Mouse (Mus musculus): ENCODE data around the gene Ccdc142. TPM values are rescaled to one million over a fixed set of nuclear protein-coding genes. Genes with fewer than 3 reads are reported as not detected.

The Ccdc142 gene
- polyA plus RNA-seq, 1 experiment from 2014 or later, result 2.0 TPM

DNA sequence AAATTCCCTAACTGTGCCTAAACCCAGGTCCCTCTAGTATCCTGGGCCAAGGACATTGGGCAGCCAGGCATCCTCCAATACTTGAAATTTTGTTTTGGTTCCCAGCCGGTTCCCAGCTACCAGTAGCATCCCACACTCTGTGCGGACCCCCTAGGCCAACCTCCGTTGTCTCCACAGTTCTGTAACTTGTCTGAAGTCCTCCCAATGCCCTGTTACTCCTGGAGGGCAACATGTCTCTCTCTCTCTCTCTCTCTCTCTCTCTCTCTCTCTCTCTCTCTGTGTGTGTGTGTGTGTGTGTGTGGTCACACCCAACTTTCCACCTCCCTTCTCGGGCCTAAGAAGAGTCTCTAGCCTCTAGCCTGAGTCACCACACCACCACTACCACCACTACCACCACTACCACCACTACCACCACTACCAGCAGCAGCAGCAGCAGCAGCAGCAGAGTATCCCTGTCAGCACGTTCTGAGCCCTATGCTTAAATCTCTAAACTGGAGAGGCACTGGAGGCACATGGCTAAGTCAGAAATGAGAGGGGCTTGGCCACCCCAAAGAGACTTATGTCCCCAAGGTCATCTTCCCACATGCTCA, 35.0 kb downstream of the Ccdc142 start:
- peak overlapping the region; percentile 69 for H3K4me2 ChIP-seq (ENCODE audit: low read depth, severe bottlenecking)
- H3K27ac ChIP-seq (replicated peaks; ENCODE audit: low read depth, low read length), result peak overlapping the region; percentile 100
- peaks cover 26% of the 10 kb centered on the region for H3K4me1 ChIP-seq (ENCODE audit: control insufficient read depth, insufficient read depth, low read length)
- H3K27me3 ChIP-seq (ENCODE audit: control insufficient read depth, insufficient read depth, low read length), result no peaks in the 10 kb centered on the region
- no peaks in the 10 kb centered on the region for H3K9me3 ChIP-seq (ENCODE audit: control insufficient read depth, low read length)
- H3K9ac ChIP-seq (ENCODE audit: low read length), result peak overlapping the region; percentile 90
- no peaks in the 10 kb centered on the region for H3K36me3 ChIP-seq (ENCODE audit: control insufficient read depth, insufficient read depth, low read length)
- WGBS, result 12% methylated on average over 5 of the region's 5 CpGs
- H3K4me3 ChIP-seq (ENCODE audit: low read depth, low read length), result peak overlapping the region; percentile 47
- no peak for DNase-seq (ENCODE audit: low spot score)
- ATAC-seq (ENCODE audit: insufficient number of reproducible peaks, low FRiP score, low TSS enrichment, low read depth), result no peak

DNA sequence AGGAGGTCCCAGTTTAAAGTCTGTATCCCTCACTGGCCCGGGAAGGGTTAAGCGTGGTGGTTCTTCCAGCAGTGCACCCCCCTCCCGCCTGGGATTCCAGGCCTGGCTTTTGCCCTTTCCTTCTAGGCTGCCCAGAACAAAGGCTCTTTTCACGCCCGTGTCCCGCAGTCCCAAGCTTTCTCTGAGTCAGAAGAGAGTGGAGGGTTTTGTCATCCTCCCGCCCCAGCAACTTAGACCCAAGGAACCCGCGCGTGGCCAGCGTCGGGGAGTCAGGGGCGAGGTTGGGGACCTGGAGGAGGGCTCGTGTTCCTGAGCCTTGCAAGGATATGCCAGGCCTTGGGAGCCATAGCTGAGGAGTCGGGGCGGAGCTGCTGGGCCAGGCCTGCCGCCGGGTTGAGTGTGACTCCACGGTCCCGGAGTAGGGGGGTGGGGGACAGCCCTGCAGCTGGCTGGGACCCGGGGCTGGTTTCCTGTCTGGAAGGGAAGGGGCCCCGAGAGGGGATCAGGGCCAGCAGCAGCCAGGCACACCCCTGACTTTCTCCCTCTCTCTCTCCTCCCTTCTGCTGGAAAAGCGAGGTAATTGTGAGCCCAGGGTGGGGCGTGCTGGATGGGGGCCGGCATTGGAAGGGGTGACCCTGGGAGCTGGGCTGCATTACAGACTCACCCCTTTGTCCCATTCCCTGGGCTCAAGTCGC, 35.6 kb downstream of the Ccdc142 start:
- under 1% methylated on average over 23 of the region's 26 CpGs for WGBS
- Histone ChIP-seq H3K4me3 (ENCODE audit: low read depth, low read length) (peak overlapping the region; percentile 47), H3K27ac (replicated peaks; ENCODE audit: low read depth, low read length) (peak overlapping the region; percentile 100), H3K27me3 (ENCODE audit: control insufficient read depth, insufficient read depth, low read length) (no peaks in the 10 kb centered on the region), H3K9me3 (ENCODE audit: control insufficient read depth, low read length) (no peaks in the 10 kb centered on the region), H3K4me2 (ENCODE audit: low read depth, severe bottlenecking) (peak overlapping the region; percentile 69), H3K4me1 (ENCODE audit: control insufficient read depth, insufficient read depth, low read length) (peaks cover 32% of the 10 kb centered on the region), H3K36me3 (ENCODE audit: control insufficient read depth, insufficient read depth, low read length) (no peaks in the 10 kb centered on the region), H3K9ac (ENCODE audit: low read length) (peak overlapping the region; percentile 90)
- peak; percentile 88 for DNase-seq (ENCODE audit: low spot score)
- ATAC-seq (ENCODE audit: insufficient number of reproducible peaks, low FRiP score, low TSS enrichment, low read depth), result peak; percentile 83

DNA sequence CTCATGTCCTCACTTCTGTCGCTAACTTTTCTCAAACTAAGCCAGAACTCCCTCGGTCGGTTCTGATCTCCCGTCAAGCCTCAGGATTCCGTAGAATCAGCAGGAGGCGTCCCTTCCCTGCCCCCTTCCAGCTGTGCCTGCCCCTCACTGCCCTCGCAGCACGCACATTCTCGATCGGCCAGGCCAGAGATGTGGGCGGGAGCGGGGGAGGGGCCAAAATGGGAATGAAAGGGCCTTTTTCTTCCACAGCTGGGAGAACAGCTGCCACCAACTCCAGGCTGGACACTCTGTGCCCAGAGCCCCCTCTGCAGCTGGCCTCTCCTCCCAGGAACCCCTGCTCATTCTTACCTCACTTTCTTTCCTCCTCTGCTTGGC, 36.2 kb downstream of the Ccdc142 start:
- peak; percentile 97 for DNase-seq (ENCODE audit: low spot score)
- H3K4me3 ChIP-seq (ENCODE audit: low read depth, low read length), result peak overlapping the region; percentile 47
- H3K36me3 ChIP-seq (ENCODE audit: control insufficient read depth, insufficient read depth, low read length), result no peaks in the 10 kb centered on the region
- H3K27ac ChIP-seq (replicated peaks; ENCODE audit: low read depth, low read length), result peak overlapping the region; percentile 100
- ATAC-seq (ENCODE audit: insufficient number of reproducible peaks, low FRiP score, low TSS enrichment, low read depth), result peak; percentile 80
- no peaks in the 10 kb centered on the region for H3K9me3 ChIP-seq (ENCODE audit: control insufficient read depth, low read length)
- H3K4me1 ChIP-seq (ENCODE audit: control insufficient read depth, insufficient read depth, low read length), result peaks cover 37% of the 10 kb centered on the region
- no peaks in the 10 kb centered on the region for H3K27me3 ChIP-seq (ENCODE audit: control insufficient read depth, insufficient read depth, low read length)
- peak overlapping the region; percentile 69 for H3K4me2 ChIP-seq (ENCODE audit: low read depth, severe bottlenecking)
- WGBS, result 0% methylated on average over 12 of the region's 12 CpGs
- H3K9ac ChIP-seq (ENCODE audit: low read length), result peak overlapping the region; percentile 90

DNA sequence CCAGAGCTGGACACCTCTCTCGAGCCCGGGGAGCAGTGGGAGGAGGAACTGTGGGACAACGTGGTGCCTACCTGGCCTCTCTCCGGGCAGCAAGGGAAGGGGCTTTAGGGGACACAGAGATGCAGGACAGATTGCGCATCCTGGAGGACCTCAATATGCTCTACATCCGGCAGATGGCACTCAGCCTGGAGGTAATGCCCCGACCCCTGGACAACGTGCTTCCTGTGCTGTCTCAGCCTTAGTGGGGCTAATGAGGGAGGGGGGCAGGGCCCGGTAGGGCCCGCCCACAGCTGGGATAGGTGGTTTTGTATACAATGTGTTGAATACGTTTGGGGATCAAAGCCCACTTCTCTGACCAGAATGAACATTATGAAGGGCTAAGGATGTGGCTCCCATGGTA, 36.7 kb downstream of the Ccdc142 start:
- Histone ChIP-seq H3K27me3 (ENCODE audit: control insufficient read depth, insufficient read depth, low read length) (no peaks in the 10 kb centered on the region), H3K4me1 (ENCODE audit: control insufficient read depth, insufficient read depth, low read length) (peaks cover 41% of the 10 kb centered on the region), H3K4me2 (ENCODE audit: low read depth, severe bottlenecking) (peak overlapping the region; percentile 69), H3K9ac (ENCODE audit: low read length) (peak overlapping the region; percentile 63), H3K4me3 (ENCODE audit: low read depth, low read length) (peak overlapping the region; percentile 47), H3K27ac (replicated peaks; ENCODE audit: low read depth, low read length) (peak overlapping the region; percentile 100), H3K36me3 (ENCODE audit: control insufficient read depth, insufficient read depth, low read length) (no peaks in the 10 kb centered on the region), H3K9me3 (ENCODE audit: control insufficient read depth, low read length) (no peaks in the 10 kb centered on the region)
- under 1% methylated on average over 11 of the region's 11 CpGs for WGBS
- peak; percentile 51 for ATAC-seq (ENCODE audit: insufficient number of reproducible peaks, low FRiP score, low TSS enrichment, low read depth)
- DNase-seq (ENCODE audit: low spot score), result no peak

DNA sequence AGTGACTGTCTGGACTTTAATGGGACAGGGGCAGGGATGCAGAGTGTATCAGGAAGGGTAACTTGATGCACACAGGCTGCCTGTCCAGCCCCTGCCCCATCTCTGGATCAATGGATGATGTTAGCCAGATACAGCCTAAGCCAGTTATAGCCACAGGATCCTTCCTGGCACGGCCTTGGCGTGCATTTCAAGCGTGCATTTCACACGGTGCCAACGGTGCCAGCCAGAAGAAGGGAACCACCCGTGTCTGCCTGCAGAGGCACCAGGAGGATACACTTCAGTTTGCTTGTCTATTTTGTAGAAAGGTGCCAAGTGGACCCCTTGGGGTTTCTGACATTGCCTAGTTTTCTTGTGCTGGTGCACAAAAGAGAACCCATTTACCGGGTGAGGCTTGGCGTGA, 38.6 kb downstream of the Ccdc142 start:
- Histone ChIP-seq H3K4me3 (ENCODE audit: low read depth, low read length) (no peak overlapping the region), H3K4me1 (ENCODE audit: control insufficient read depth, insufficient read depth, low read length) (peaks cover 42% of the 10 kb centered on the region), H3K36me3 (ENCODE audit: control insufficient read depth, insufficient read depth, low read length) (no peaks in the 10 kb centered on the region), H3K27ac (replicated peaks; ENCODE audit: low read depth, low read length) (no peak overlapping the region), H3K27me3 (ENCODE audit: control insufficient read depth, insufficient read depth, low read length) (no peaks in the 10 kb centered on the region), H3K9ac (ENCODE audit: low read length) (no peak overlapping the region), H3K4me2 (ENCODE audit: low read depth, severe bottlenecking) (no peak overlapping the region), H3K9me3 (ENCODE audit: control insufficient read depth, low read length) (no peaks in the 10 kb centered on the region)
- DNase-seq (ENCODE audit: low spot score) (no peak), ATAC-seq (ENCODE audit: insufficient number of reproducible peaks, low FRiP score, low TSS enrichment, low read depth) (no peak)
- WGBS, result 95% methylated on average over 8 of the region's 8 CpGs

DNA sequence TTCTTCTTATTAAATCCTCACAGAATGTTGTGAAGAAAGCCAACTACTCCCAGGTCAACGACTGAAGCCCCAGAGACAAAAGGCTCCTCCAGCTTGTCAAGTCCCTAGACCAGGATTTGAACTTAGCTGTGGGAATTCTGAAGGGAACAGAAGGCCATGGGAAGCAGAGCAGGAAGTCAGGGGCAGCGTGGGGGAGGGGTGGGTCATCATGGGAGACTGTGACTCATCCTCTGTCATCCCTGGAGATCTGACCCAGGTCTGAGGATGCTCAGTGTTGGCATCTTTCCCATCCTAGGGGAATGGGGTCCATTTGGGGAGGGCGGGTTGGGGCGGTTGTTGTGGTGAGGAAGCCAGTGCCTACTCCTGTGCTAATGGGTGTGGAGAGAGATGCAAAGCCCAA, 40.2 kb downstream of the Ccdc142 start:
- 41% methylated on average over 4 of the region's 4 CpGs for WGBS
- Histone ChIP-seq H3K36me3 (ENCODE audit: control insufficient read depth, insufficient read depth, low read length) (no peaks in the 10 kb centered on the region), H3K9me3 (ENCODE audit: control insufficient read depth, low read length) (no peaks in the 10 kb centered on the region), H3K27ac (replicated peaks; ENCODE audit: low read depth, low read length) (no peak overlapping the region), H3K4me1 (ENCODE audit: control insufficient read depth, insufficient read depth, low read length) (peaks cover 34% of the 10 kb centered on the region), H3K4me3 (ENCODE audit: low read depth, low read length) (no peak overlapping the region; the same call in 1 of the 2 replicates), H3K27me3 (ENCODE audit: control insufficient read depth, insufficient read depth, low read length) (no peaks in the 10 kb centered on the region), H3K4me2 (ENCODE audit: low read depth, severe bottlenecking) (peak overlapping the region; percentile 72), H3K9ac (ENCODE audit: low read length) (peak overlapping the region; percentile 70)
- DNase-seq (ENCODE audit: low spot score) (no peak), ATAC-seq (ENCODE audit: insufficient number of reproducible peaks, low FRiP score, low TSS enrichment, low read depth) (no peak)

DNA sequence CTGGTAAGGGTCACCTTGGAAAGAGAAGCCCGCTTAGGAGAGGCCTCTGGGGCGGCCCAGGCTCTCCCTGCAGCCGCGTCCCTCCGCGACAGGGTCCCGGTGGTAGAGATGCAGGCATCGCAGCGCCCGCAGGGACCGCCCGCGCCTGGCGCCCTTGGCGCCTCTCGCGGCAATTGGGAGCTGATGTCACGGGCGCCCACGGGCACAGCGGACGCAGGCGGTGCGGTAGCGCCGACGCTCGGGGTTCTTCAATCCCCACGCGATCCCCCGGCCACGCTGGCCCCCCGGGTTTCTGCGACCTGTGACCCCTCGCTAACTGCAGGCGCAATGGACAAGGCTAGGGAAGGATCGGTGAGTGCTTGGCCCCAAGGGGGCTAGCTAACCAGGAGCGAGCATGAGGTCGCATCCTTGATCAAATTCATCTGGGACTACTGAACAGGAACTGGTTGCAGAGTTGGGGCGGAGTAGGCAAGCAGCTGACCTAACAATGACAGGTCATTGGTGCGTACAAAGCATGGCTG, 40.9 kb downstream of the Ccdc142 start:
- H3K4me1 ChIP-seq (ENCODE audit: control insufficient read depth, insufficient read depth, low read length), result peaks cover 34% of the 10 kb centered on the region

DNA sequence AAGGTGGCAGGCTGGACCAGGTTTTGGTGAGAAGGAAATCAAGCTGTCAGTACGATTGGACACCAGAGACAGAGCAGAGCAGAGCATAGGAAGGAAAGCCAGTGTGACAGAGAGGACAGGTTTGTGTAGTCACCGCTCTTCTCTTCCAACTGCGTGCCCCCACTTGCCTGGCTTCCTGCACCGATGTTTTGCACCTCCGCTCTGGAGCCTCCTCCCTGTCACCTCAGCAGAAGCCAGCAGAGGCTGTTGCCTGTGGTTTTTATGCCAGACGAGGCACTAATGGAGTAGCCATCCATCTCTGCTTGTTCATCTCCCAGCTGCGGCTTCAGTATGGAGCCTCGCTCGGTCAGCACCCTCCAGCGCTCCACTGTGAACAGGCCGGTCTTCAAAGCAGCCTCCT, 41.5 kb downstream of the Ccdc142 start:
- Histone ChIP-seq H3K36me3 (ENCODE audit: control insufficient read depth, insufficient read depth, low read length) (peaks cover 11% of the 10 kb centered on the region; the same call in 1 of the 2 replicates), H3K9me3 (ENCODE audit: control insufficient read depth, low read length) (no peaks in the 10 kb centered on the region), H3K4me2 (ENCODE audit: low read depth, severe bottlenecking) (peak overlapping the region; percentile 15; the same call in 1 of the 2 replicates), H3K27ac (replicated peaks; ENCODE audit: low read depth, low read length) (no peak overlapping the region), H3K4me1 (ENCODE audit: control insufficient read depth, insufficient read depth, low read length) (peaks cover 34% of the 10 kb centered on the region), H3K9ac (ENCODE audit: low read length) (no peak overlapping the region), H3K4me3 (ENCODE audit: low read depth, low read length) (no peak overlapping the region), H3K27me3 (ENCODE audit: control insufficient read depth, insufficient read depth, low read length) (no peaks in the 10 kb centered on the region)
- ATAC-seq (ENCODE audit: insufficient number of reproducible peaks, low FRiP score, low TSS enrichment, low read depth), result no peak
- DNase-seq (ENCODE audit: low spot score), result no peak
- 41% methylated on average over 11 of the region's 11 CpGs for WGBS

More for the DNA sequence above, 40.9 kb downstream of the Ccdc142 start:
- Histone ChIP-seq H3K4me2 (ENCODE audit: low read depth, severe bottlenecking) (peak overlapping the region; percentile 72), H3K27ac (replicated peaks; ENCODE audit: low read depth, low read length) (no peak overlapping the region; the same call in 1 of the 2 replicates), H3K27me3 (ENCODE audit: control insufficient read depth, insufficient read depth, low read length) (no peaks in the 10 kb centered on the region), H3K9ac (ENCODE audit: low read length) (peak overlapping the region; percentile 70), H3K36me3 (ENCODE audit: control insufficient read depth, insufficient read depth, low read length) (peaks cover 4% of the 10 kb centered on the region; the same call in 1 of the 2 replicates), H3K4me3 (ENCODE audit: low read depth, low read length) (peak overlapping the region; percentile 26), H3K9me3 (ENCODE audit: control insufficient read depth, low read length) (no peaks in the 10 kb centered on the region)
- ATAC-seq (ENCODE audit: insufficient number of reproducible peaks, low FRiP score, low TSS enrichment, low read depth) (no peak), DNase-seq (ENCODE audit: low spot score) (peak; percentile 49)
- WGBS, result 2% methylated on average over 41 of the region's 41 CpGs

Measured in limb, embryonic 11.5 days (tissue).